Mouse (Mus musculus): ENCODE data around the gene Ptcd2.

The Ptcd2 gene

DNA sequence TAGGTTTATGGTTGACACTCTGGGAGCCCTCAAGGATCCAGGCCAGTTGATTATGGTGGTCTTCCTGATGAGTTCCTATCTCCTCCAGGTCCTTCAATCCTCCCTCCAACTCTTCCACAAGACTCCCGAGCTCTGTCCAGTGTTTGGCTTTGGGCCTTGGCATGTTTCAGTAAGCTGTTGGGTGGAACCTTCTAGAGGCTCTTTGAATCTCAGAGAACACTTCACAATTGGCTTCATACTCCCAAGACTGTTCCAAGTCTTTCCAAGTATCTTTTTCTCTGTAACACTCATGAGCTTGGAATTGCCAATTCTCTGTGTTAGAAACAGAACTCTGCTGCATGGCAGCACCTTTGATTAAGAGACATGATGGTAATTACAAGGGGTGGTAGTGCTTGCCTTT lies 39.3 kb downstream of the Ptcd2 start:
- DNase-seq (ENCODE audit: low spot score in 2 of 2), result no peak

DNA sequence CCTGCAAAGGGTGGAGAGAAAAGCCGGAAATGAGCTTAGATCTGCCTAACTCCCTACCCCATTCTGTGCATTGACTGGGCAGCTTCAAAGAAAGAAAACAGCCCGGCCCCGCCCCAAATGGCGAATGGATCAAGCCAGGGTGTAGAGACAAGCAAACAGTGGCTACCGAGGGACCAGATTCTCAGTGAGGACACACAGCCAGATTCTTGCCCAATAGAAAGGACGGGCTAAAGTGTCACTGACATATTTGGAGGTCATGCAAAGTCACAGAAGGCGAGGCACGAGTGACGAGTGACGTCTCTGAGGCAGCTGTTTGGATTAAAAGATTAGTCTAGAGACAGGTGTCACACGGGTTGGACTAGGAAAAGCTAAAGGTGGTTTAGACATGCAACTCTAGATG lies 40.1 kb downstream of the Ptcd2 start:
- DNase-seq (ENCODE audit: low spot score in 2 of 2), result no peak

- DNase-seq (ENCODE audit: low spot score in 2 of 2), result peak; percentile 40 to 50
These were observed 40.7 kb downstream of the Ptcd2 start for GRCm38 (mm10) chr13:99303846-99304245.

DNA sequence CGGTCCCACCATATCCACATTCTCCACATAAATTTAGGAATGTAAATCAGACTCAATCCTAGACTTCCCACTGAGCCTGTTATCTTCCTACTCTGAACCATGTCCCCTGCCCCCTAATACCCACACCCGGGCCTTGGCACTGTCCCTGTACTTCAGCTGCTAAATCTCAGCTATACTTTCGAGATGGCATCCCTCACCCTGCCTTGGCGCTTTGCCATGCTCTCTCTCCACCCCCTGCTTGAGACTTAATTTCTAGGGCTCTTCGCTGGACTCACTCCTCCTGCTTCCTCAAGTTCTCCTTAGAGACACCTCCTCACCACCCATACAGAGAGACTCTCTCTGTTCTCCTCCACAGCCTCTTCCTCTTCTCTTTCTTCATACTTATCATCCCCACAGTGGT lies 44.6 kb downstream of the Ptcd2 start:
- no peak for DNase-seq (ENCODE audit: low spot score in 2 of 2)

GRCm38 (mm10) chr13:99294176-99294575 lies 50.3 kb downstream of the Ptcd2 start:
- DNase-seq (ENCODE audit: low spot score in 2 of 2), result no peak

DNA sequence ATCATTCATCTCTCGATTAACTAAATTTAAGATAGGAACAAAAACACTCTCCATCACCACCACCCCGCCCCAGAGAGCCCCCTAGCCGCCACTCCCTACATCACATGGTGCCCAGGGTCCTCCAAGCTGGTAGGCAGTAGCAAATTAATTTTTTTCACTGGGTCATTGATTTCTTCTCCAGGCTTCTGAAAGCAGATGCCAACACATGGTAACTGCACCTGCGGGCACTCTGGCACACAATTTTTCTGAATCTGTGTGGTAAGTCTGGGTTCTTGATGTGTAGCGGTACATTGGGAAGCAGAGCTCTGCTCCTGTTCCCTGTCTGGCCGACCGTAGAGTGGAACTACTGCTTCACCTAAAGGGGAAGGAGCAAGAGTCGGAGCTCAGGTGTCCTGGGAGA lies 53.7 kb downstream of the Ptcd2 start:
- no peak for DNase-seq (ENCODE audit: low spot score in 2 of 2)

DNA sequence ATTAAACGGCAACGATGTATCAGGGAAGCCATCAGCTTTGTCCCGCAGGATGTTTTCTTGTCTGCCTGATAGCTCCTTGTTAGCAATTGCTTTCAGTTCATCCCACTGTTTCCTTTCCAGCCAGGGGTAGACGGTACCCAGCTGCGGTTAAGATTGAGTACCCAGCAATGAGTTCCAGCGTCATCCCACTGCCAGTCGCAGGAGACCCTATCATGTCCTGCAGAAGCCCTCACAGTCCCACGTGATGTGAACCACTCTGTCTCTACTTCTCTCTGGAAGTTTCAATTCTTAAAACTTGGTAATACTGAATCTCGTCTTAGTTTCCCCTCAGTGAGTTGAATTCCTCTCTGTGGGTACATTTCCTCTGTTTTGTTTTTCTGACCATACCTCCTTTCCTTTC lies 56.7 kb downstream of the Ptcd2 start:
- no peak for DNase-seq (ENCODE audit: low spot score in 2 of 2)

GRCm38 (mm10) chr13:99287207-99287606 lies 57.3 kb downstream of the Ptcd2 start:
- DNase-seq (ENCODE audit: low spot score in 2 of 2), result no peak

DNA sequence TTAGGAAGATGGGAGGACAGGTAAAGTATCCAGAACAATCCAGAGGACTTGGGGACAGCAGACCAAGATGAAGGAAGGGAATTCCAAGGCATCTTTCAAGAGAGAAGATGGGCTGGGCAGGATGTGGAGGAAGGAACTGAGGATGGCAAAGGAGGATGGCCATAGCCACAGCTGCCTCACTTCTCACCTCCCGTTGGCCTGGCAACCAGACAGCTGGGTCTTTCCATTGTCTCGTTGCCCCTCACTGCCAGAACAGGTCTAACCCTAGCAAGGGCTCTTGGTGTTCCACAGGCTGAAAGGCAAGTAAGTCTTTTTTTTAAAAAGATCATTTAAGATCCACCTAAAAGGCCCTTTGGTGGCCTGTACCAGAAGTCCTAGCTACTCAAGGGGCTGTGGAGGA lies 59.3 kb downstream of the Ptcd2 start:
- no peak for DNase-seq (ENCODE audit: low spot score in 2 of 2)

DNA sequence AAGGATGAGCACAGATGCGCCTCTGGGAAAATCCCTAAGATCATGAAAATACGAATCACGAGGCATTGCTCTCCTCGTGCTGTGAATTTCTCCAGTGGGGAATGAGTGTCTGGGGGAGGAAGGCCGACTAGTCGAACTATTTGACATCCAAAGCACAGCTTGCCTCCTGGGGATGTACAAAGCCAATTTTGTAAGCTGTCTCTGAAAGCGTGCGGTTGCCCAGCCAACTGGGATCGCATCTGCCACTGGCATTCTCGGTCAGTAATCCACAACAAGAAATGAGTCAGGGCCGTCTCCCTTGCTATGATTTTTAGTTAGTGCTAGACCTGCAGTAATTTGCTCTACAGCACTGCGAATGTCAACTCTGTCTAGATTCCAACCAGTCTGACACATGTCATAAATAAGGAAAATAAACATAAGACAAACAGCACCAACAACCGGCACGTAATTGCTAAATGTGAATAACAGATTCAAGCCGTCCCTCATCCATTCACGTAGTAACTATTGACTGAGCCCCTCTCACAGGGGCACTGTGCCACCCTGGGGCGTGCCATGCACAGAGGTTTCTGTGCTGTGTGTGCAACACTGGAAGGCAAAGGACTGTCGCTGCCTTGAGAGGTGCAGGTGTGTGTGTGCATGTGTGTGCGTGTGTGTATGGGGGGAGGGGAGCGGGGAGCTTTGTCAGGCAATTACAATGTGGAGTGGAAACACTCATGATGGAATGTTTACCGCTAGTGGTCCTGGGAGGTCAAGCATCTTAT lies 59.9 kb downstream of the Ptcd2 start:
- peak; percentile 44 to 46 for DNase-seq (ENCODE audit: low spot score in 2 of 2)

- DNase-seq (ENCODE audit: low spot score in 2 of 2), result no peak
These were observed 60.6 kb downstream of the Ptcd2 start for GRCm38 (mm10) chr13:99283916-99284315.

DNA sequence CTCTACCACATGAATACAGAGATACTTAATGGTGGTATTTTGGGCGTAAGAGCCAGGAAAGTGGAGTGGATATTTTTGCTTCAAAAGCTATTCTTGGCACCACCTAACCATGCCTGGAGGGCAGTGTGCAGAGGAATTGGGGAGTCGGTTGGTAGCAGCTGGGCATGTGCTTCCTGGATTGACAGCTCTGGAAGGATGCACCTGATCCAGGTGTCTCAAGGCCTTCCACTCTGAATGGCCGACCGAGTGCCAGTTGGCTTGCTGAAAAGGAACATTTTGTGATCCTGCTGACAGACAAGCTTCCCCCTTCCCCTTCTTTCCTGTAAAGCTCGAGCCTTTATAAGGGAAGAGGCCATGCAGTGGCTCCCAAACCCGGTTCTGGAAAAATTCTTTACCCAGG lies 61.5 kb downstream of the Ptcd2 start:
- DNase-seq (ENCODE audit: low spot score in 2 of 2), result no peak

- no peak for DNase-seq (ENCODE audit: low spot score in 2 of 2)
These were observed 65.2 kb downstream of the Ptcd2 start for GRCm38 (mm10) chr13:99279351-99279750.

DNA sequence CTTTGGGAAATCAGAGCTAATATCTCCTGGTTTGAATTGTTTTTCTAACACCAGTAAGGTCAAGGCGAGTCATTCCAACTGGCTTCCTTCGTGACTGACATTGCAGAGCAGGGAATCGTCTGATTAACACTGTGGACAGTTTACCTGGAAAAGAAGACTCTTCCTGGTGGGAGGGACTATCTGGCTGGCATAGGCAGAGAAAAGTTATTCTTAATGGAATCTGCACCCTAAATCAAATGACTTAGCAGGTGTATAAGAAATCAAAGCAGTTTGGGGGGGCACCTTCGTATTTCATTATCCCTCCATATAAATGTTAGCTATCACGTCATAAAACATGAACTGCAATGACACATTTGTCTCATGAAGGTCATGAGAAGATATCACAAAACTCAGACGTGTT lies 66.0 kb downstream of the Ptcd2 start:
- no peak for DNase-seq (ENCODE audit: low spot score in 2 of 2)

DNA sequence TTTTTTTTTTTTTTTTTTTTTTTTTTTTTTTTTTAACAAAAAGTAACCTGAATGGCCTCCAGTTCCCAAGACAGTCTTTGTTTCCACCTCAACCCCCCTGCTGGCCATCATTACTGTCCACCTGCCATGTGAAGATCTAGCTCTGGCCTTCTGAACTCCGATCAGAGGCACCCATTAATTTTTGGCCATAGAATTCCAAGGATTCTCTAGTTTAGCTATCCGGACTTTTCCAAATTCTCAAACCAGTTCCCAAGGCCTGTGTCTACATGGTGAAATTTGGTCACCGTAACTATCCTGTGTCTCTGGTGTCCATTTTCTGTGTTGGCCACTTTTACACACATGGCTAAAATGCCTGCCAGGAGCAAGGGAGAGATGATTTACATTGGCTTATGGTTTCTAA lies 67.0 kb downstream of the Ptcd2 start:
- no peak for DNase-seq (ENCODE audit: low spot score in 2 of 2)

- DNase-seq (ENCODE audit: low spot score in 2 of 2), result no peak
These were observed 72.5 kb downstream of the Ptcd2 start for GRCm38 (mm10) chr13:99272046-99272445.
